Mouse (Mus musculus): ENCODE data around the gene Prodh2.

GRCm38 (mm10) chr7:30508061-30508460, 14.6 kb downstream of the Prodh2 start:
- TF ChIP-seq POLR2A (IDR thresholded peaks at IDR 0.05; ENCODE audit: low read depth, low read length) (no peak), CTCF (conservative IDR thresholded peaks at IDR 0.05; ENCODE audit: insufficient read depth, insufficient read length, low read depth, low read length) (no peak)
